Mouse (Mus musculus) R1 (cell line): ENCODE results near the gene Tmem43.
A peak's percentile ranks its signal among the peaks of the same experiment; 100 is the strongest.

Source experiments
- DNase-seq: peaks from one replicate; pipeline ENCODE4 v3.0.0-alpha.2; 2018; ENCODE audit warnings: low read depth, low spot score

Tmem43 gene

DNA sequence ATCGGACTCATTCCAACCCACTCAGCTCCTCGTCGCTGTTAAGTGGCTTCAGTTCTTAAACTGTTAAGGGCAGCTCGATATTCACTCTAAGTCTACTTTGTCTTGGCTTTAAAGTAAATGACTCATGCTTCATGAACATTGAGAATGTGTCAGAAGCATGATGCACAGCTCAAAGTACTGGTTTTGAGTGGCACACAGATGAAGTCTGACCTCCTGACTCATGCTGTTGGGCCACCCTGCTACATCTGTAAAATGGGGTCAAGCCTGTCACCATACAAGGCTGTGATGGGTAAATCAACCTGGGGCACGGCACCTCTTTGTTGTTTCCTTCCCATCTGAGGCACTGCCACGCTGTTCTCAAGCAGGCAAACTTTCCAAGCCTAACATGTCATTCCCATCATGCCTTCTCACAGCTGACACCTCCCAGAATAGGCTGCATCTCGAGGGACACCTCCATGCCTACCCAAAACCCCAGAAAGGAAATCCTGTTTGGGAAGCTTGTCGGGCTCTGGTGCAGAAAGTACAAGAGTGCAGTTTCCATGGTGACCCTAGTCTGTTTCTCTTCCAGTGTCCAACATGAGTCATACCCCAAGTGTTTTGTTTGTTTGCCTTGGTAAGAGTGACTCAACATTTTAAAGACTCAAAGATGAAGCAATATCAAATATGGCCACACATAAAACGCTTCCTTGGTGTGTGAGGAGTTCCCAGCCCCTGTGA, 15.2 kb downstream of the Tmem43 start:
- peak; percentile 53 for DNase-seq

DNA sequence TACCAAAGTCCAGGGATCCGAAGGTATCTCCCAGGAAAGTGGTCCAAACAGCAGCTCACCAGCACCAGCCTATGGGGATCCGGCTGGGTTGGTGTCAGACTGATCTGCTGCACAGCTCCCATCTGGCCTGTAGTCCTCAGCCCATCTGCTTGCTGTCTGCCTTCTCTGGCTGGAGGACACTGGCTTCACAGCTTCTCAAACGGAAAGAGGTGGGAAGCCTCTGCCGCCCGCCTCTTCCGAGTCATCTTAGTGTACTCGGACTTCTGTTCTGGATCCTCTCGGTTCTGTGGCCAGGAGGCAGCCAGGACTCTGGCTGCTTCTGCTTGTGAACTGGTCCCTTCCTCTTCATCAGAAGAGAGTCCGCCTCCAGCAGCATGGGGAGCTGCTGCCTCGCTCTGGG, 16.4 kb downstream of the Tmem43 start:
- no peak for DNase-seq

- DNase-seq: no peak
Measured at GRCm38 (mm10) chr6:91491004-91491403, 17.5 kb downstream of the Tmem43 start.

GRCm38 (mm10) chr6:91493053-91493452, 19.6 kb downstream of the Tmem43 start:
- DNase-seq: no peak

DNA sequence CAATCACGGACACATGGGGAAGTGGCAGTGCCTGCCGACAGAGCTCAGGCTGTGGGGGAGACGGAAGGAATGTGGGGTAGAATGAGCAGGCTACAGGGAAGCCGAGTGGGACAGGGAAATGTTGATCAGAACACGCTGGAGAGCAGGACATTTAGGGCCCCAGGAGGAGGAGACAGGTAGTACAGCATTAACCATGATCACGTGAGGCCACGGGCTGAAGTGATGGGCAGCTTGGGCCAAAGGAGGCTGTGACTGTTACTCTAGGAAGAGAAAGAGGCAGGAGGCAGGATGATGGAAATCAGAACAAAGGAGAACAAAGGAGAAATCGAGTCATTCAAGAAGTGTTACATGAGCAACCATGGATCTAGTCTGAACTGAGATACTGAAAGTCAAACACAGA, 21.0 kb downstream of the Tmem43 start:
- DNase-seq: peak; percentile 39

DNA sequence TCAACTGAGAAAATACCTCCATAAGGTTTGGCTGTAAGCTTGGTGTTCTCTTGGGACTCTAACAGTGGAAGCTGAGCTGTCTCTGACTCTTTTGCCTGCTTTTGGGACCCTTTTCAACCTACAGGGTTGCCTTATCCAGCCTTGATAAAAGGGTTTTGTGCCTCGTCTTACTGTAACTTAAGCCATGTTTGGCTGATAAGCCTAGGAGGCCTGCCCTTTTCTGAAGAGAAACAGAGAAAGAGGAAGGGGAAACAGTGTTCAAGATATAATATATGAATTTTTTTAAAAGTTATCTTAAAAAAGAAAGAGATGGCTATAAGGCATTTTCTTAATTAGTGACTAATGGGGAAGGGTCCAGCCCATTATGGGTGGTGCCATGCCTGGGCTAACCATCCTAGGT, 29.8 kb downstream of the Tmem43 start:
- no peak for DNase-seq

DNA sequence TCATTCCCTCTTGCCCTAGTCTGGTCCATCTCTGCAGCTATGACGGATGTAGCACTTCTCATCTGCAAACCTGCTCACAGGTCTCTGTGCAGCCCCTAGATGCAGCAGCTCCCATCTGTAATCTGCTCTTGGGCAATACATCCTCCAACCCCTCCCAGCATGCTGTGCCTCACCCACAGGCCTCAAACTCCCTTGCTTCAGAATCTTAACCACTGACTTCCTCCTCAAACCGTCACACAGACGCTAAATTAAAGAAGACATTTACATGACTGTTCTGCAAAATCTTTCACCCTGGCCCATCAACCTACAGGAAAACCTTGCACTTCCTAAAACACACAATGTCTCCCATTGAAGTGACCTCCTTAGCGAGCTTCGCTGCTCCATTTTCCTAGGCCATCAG, 32.5 kb downstream of the Tmem43 start:
- no peak for DNase-seq

DNA sequence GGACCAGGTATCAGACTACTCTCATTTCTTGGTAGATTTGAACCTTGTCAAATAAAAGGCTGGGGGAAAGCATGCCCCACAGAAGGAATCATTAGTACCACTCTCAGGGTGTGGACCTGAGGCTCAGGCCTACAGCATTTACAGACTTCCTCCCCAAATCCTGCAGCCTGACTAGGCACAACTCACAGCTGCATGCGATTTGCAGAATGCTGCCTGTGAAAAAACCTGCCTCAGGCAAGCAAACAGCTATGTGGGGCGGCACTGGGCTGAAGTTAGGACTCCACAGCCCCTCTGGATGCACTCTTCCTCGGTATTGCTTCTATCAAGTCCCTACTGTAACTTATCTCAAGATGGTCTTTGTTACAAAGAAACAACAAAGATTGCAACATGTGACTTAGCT, 34.5 kb downstream of the Tmem43 start:
- DNase-seq: no peak

DNA sequence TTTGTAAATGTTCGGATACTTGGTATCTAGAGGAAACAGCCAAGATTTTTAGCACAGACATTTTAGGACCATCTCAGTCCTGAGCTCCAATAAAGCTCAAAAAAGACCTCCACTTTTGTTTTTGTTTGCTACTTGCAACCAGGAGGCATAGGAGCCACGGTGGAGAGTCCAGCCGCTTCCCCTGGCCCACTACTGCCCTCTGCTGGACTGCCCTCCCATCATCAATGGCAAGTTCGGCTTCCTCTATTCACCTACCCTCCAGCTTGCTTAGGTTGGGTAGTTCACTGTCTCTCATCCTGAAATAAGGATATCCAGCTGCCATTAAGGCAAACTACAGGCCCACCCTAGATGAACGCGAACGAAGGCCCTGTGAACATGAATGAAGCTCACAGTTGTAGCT, 35.8 kb downstream of the Tmem43 start:
- DNase-seq: peak; percentile 55

DNA sequence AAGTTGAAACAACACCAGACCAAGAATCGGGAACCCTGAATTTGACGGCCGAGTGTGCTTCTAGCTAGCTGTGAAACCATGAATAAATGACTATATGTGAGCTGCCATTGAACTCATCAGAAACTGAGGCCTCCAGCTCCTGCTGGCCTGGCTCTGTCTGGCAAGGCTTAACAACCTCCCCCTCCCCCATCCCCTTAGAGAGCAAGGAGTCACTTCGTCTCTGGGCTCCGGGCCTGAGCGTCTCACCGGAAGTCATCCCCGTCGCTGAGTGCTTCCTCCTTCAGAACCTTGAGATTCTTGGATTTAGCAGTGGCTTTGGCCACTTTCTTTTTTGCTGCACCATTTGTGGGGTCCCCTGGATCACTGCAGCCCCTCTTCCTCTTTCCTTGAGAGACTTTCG, 36.7 kb downstream of the Tmem43 start:
- DNase-seq: peak; percentile 50

GRCm38 (mm10) chr6:91514135-91514534, 40.6 kb downstream of the Tmem43 start:
- no peak for DNase-seq

DNA sequence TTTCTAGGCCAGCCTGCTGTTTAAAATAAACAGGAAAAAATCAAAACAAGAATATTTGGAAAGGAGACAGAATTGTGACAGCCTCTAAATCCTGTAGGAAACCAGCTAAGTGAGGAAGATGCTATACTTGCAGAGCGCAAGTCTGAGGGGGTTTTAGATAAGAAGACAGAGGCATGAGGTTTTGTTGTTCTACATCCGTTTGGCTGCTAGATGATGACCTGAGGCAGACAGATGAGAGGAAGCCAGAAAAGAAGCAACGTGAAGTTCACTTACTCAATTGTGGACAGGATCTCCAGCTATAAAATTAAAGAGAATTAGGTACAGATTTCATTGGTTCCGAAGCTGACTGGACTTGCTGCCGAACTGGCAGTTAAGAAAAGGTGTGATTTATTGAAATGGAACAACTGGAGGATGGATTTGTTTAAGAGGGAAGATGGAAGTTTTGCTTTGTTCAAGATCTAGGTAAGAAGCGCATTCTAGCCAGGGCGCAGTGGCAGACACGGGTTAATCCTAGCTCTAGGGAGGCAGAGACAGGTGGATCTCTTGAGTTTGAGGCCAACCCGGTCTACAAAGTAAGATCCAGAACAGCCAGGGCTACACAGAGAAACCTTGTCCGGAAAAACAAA, 41.3 kb downstream of the Tmem43 start:
- DNase-seq: no peak

DNA sequence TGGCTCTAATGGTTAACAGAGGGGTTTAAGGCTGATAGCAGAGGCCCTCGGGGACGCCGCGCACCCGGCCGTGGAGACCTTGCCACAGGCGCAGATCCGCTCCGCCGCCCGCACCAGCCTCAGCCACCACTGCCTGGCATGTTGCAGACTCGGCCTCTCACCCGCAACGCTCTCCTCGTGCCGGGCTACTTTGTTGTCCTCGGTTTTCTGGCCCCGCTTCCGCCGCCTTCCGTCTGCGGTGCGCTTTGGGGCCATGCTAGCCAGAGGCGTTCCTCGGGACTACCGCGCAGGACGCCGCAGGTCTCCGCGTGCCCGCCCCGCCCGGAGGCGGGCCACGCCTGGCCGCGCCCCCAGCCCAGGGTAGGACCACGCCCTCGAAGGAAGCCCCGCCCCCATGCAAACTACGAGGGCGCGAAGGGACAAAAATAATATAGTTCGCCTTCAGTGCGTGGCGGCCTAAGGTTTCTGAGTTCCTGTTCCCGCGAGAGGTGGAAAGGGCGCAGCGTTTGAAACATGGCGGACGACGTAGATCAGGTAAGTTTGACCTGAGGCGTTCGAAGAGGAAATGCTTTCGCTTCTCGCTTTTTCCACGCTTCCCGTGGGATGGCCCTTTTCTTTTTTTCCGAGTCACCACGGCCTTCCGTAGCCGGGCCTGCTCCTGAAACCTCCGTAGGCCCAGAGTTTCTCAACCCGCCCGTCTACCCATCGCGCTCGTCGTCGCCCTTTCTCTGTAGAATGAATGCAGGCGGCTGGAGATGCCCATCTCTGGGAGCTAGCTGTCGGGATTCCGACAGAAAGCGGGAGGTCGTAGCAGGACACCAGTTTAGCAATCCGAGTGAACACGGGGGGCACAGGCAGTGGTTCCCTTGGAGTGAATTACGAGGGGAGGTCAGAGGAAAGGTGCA, 42.3 kb downstream of the Tmem43 start, which contains the start of the genes Xpc and Lsm3:
Gene Xpc (minus strand): TSS at position 344 of the 905 bp plus-strand sequence.
Gene Lsm3 (plus strand): TSS at position 384 of the 905 bp plus-strand sequence.
- DNase-seq: peak; percentile 98

DNA sequence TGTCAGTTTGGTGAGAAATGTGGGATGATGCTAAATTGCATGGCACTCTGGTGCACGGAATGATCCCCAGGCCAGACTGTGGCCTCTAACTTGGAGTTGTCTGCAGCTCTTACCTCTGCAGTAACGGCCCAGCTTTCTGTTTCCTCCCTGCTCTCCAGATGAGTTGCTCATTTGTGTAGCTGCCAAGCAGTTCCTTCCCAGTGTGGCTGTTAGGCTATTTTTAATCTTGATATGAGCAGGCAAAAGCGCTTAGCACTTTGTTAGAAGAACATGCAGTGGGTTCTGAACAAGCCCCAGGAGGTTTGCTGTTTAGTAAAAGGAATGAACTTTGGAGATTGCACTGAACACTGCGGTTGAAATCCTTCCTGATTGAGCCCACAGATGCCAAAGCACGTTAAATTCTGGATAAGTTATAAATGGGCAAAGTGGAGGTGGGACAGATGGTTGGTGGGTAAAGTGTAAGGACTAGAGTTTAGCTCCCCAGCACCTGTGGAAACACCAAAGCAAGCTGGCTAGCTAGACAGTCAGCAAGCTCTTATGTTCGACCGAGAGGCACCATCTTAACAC, 45.0 kb downstream of the Tmem43 start:
- no peak for DNase-seq

DNA sequence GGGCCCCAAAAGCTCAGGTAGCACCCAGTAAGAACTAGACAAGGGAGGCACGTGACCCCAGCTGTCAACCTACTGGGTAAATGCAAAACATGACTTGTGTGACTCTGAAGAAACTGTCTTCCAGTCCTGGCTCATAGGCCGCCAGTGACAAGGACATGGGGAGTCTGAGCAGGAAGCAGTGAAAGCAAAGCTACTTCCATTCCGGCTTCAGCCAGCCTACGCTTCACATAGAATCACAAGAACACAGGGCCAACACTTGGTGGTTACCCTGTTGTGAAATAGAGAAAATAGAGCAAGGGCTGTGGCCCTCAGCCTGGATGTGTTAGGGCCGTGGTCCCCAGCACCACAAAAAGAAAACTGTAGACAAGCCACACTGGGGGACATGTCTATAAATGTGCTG, 49.3 kb downstream of the Tmem43 start:
- no peak for DNase-seq

DNA sequence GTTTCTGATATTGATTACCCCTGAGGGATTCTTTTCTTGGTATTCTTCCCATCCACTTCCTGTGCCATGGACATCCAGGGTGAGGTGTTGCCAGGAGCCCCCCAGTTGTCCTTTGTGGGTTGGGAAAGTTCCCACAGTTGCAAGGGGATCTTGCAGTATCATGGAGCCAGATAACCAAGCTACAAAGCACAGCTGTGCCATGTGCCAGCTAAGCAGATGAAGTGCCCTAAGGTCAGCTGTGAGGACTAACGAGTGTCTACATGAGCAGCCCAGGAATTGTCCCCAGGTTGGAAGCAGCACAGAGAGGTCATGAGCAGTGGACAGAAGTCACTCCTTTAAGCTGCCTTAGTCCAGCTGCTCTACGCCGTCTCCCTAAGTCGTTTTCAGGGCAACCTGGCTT, 52.0 kb downstream of the Tmem43 start:
- no peak for DNase-seq

GRCm38 (mm10) chr6:91527227-91527860, 53.8 kb downstream of the Tmem43 start:
- DNase-seq: peak; percentile 37

GRCm38 (mm10) chr6:91528265-91528664, 54.8 kb downstream of the Tmem43 start:
- no peak for DNase-seq

DNA sequence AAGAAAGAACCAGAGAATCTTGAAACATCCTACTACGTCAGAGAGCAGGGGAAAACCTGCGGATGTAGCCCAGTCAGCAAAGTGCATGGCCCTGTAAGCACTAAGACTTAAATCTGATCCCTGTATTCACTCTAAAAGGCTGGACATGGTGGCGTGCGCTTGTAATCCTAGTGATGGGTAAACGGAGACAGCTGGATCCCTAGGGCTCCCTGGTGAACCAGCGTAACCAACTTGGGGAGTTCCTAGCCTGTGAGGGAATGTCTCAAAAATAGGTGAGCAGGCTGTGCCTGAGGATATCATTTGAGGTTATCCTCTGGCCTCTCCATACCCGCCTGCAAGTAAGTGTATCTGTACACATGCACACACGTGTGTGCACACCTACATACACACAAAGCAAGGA, 57.2 kb downstream of the Tmem43 start:
- DNase-seq: no peak

DNA sequence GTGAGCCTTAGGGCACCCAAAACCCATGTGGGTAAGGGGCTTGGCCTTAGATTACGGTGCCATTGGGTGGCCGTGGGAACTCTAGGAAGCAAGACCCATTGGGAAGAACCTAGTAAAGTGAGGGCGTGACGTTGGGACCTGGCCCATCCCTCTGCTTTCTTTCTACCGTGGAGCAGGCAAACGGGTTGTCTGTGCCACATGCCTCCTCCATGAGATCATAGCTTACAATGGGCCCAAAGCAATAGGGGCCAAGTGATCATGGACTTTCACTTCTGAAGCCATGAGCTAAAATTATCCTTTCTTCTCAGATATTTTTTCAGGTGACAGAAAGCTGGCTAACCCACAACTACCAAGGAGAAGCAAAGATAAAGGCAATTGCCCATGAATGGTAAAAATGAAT, 57.8 kb downstream of the Tmem43 start:
- no peak for DNase-seq

GRCm38 (mm10) chr6:91532661-91533060, 59.2 kb downstream of the Tmem43 start:
- DNase-seq: no peak
